Mouse (Mus musculus) heart, embryonic 15.5 days (tissue): ENCODE measurements at regions not wholly inside any gene's neighbourhood (a gene's known extent, or its start where the extent isn't known, plus 50 kb on each side); places are given as distances from the start of the nearest gene placed in this dataset.

ENCODE experiments used
- ATAC-seq: fragments of 200-750 bp; cut with Nextera tagmentation; replicated peaks from 2 replicates; pipeline ENCODE4 v1.8.0; 2017; ENCODE audit warnings: low read depth, moderate TSS enrichment; ENCODE audit not compliant: insufficient number of reproducible peaks, insufficient read depth, low FRiP score
- H3K27ac ChIP-seq: fragments of 300-500 bp; sonication (generic); 2 replicates; pipeline ENCODE4 v1.5.1; 2015; ENCODE audit warnings: mild to moderate bottlenecking, inconsistent platforms
- H3K27me3 ChIP-seq: fragments of 300-500 bp; sonication (generic); 2 replicates; pipeline ENCODE4 v1.6.1; 2015; ENCODE audit warnings: inconsistent platforms
- H3K36me3 ChIP-seq: fragments of 300-500 bp; sonication (generic); 2 replicates; pipeline ENCODE4 v1.6.1; 2015; ENCODE audit warnings: mild to moderate bottlenecking, inconsistent platforms
- H3K4me1 ChIP-seq: fragments of 300-500 bp; sonication (generic); replicated peaks from 2 replicates; pipeline ENCODE4 v1.6.1; 2015; ENCODE audit warnings: inconsistent platforms
- H3K4me2 ChIP-seq: fragments of 300-500 bp; sonication (generic); 2 replicates; pipeline ENCODE4 v1.6.1; 2015; ENCODE audit warnings: inconsistent platforms, mild to moderate bottlenecking, moderate library complexity
- H3K4me3 ChIP-seq: fragments of 300-500 bp; sonication (generic); 2 replicates; pipeline ENCODE4 v1.5.1; 2015; ENCODE audit warnings: mild to moderate bottlenecking, inconsistent platforms
- H3K9ac ChIP-seq: fragments of 300-500 bp; sonication (generic); 2 replicates; pipeline ENCODE4 v1.6.1; 2015; ENCODE audit warnings: mild to moderate bottlenecking, inconsistent platforms
- H3K9me3 ChIP-seq: fragments of 300-500 bp; sonication (generic); replicated peaks from 2 replicates; pipeline ENCODE4 v1.6.1; 2016; ENCODE audit warnings: inconsistent platforms
- WGBS: fragments of 180-500 bp; shearing (Covaris S2); methylation state at CpG from one replicate; pipeline ENCODE4 v1.1.7; 2015; ENCODE audit warnings: mixed read lengths; 5-methylcytosine and 5-hydroxymethylcytosine counted together

DNA sequence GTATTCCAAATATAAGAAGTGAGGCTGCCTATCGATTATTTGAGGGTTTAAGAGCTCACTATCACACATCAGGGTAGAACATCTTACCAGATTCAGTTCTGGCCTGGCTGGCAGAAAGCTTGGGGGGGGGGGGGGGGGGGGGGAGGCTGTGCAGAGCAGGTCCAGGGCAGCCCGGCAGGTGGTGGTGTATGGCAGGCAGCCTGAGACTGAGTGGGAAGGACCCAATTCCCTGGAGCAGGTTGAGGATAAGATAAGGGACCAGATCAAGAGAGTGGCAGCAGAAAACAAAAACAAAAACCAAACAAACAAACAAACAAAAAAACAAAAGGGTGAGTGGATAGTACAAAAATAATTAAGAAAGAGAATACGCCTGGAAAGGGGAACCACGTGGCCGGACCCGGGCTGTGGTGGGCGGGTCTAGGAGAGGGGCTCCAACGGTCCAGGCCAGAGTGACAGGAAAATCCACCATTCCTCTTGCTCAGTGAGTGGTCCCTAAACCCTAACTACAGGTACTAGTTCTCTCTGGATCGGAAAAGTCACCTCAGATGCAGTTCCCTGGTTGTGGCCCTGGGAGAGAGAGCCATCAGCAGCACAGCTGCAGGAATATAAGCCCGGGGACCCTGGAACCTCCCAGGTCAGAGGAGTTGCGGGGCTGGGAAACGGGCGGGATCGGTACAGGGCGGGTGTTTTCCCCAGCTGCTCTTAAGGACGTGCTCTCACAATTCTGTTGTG lies 73.3 kb downstream of the Vmn2r112 start:
- Histone ChIP-seq H3K9me3 (no peaks in the 10 kb centered on the region), H3K4me2 (peak overlapping the region; percentile 65), H3K27ac (no peak overlapping the region), H3K4me3 (peak overlapping the region; percentile 55), H3K36me3 (no peaks in the 10 kb centered on the region), H3K9ac (peak overlapping the region; percentile 51), H3K27me3 (no peaks in the 10 kb centered on the region), H3K4me1 (no peaks in the 10 kb centered on the region)
- 12% methylated on average over 16 of the region's 16 CpGs for WGBS
- peak; percentile 88 for ATAC-seq
